Mouse (Mus musculus): ENCODE data around the gene Alms1.

- TF ChIP-seq EP300 (IDR thresholded peaks at IDR 0.05; ENCODE audit: low read depth) = no peak
- no peak for TF ChIP-seq CTCF (IDR thresholded peaks at IDR 0.05; ENCODE audit: low read depth)
Measured at GRCm38 (mm10) chr6:85588164-85588563, 833 bp downstream of the Alms1 start.
